Mouse (Mus musculus) lung, postnatal 10 days (tissue): ENCODE measurements around the gene Tgfb2.

Experiments
- DNase-seq: peaks from one replicate; pipeline ENCODE4 v3.0.0; 2021

Gene Tgfb2

GRCm38 (mm10) chr1:186705915-186706248 lies at the start of gene Tgfb2:
Tgfb2 (minus strand) TSS chr1:186705989.
- peak; percentile 74 for DNase-seq

DNA sequence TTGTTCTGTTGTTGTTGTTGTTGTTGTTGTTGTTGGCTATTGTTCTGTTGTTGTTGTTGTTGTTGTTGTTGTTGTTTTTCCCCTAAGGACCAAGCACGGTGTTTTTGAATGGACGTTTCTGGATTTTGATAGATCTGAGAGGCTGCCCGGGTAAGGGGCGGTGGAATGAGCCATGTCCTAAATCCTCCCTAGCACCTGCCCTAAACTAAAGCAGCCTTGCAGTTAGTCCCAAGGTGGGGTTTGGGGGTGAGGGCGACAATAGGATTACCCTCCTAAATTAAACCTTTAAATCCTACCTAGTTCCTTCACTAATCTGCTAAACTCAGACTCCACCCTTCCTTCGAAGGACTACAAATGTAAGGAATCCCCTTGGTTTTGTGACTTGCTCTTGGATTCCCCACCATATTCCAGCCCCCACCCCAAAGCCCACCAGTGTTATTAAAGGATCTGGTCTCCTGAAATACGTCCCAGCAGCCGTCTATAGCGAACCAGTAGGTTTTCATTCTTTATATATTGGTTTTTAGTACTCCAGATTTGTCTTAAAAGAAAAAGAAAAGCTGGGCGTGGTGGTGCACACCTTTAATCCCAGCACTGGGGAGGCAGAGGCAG lies 44.0 kb upstream of the Tgfb2 start:
- peak; percentile 4 for DNase-seq

GRCm38 (mm10) chr1:186748724-186749653 lies 43.2 kb upstream of the Tgfb2 start, which contains the start of gene Rrp15:
Rrp15 (minus strand) TSS chr1:186749358.
- peak; percentile 91 for DNase-seq

DNA sequence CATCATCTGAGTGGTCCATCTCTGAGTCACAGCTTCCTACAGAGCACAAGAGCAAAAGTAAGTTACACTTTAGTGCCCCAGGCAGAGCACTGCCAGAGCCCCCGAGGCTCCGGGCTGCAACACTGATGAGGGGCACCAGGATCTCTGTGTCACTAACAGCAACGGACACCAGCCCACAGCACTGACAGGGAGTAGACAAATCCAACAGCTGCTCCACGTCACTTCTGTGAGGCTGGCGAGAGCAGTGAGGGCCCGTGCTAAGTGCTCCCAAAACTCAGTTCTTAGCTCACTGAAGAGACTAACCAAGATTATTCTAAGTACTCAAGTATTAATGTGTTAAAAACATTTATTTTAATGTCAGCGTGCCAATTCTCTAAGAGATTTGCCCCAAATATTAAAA lies 34.0 kb upstream of the Tgfb2 start:
- DNase-seq, result no peak

DNA sequence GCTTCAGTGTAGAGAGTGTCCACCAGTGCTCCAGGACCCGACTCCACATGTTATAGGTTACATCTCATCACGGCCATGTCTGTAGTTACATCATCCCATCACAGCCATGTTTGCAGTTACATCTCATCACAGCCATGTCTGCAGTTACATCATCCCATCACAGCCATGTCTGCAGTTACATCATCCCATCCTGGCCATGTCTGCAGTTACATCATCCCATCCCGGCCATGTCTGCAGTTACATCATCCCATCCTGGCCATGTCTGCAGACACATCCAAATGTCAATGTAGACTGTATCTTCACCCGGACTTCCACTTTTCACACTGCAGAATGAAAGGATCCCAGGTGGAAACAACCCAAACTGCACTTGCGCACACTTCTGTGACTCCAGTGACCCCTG lies 29.7 kb upstream of the Tgfb2 start:
- DNase-seq, result no peak

DNA sequence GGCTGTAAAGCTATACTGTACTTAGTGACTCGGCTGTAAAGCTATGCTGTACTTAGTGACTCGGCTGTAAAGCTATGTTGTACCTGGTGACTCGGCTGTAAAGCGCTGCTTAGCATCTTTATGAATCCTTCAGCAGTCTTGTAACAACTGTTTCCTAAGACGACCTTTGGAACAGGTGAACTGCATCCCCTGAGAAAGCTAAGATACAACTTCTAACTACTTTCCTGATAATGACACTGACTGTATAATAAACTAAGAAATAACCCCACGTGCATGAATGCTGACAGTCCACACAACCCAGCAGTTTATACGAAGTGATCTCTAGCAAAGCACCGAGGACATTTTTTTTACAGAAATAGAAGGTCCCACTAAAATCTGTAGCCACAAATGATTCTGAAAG lies 27.3 kb upstream of the Tgfb2 start:
- no peak for DNase-seq

DNA sequence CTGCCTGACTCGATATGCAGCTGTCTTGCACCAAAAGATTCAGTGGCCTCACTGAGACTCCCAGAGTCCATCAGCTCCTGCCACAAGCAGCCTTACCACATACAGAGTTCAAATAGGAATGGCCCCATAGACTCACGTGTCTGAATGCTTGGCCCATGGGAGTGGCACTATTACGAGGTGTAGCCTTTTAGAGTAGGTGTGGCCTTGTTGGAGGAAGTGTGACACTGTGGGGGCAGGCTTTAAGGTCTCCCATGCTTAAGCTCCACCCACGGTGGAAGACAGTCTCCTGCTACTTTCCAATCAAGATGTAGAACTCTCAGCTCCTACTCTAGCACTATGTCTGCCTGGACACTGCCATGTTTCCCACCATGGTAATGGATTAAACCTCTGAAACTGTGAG lies 23.0 kb upstream of the Tgfb2 start:
- DNase-seq, result no peak

DNA sequence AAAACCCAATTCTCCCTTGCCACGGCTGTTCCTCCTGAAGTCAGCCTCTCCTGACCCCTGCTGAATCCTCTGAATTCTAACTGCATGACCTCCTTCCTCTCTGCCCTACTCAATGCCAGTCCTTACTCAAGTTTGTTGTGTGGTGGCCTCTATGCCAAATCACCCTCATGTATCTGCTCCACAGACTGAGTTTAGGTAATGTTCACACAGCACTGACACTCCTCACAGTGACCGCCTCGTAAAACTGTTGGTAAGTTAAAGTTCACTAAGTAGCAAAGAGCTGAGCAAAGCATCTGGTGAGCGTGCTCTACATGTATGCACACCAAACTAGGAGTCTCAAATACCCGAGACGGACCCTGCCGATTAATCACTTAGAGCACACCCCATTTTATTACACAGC lies 20.3 kb upstream of the Tgfb2 start:
- no peak for DNase-seq

DNA sequence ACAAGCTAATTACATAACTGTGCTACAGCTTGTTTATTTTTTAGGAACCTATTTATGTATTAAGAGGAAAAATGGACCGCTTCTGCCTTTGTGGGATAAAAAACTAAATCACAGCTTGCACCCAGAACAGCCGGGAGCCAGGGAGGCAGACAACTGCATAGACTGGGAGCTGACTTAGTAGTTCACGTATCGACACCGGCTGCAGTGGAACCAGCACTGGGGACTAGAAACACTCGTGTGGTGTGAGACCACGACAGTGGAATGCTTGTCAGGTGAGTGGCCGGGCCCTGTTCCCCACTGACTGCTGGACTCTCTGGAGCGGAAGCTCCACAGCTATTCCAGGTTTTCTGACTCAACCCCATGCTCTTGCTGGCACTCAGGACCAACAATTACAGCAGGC lies 16.5 kb upstream of the Tgfb2 start:
- DNase-seq, result no peak

- peak; percentile 89 for DNase-seq
Measured at GRCm38 (mm10) chr1:186721846-186722245, 16.1 kb upstream of the Tgfb2 start.

DNA sequence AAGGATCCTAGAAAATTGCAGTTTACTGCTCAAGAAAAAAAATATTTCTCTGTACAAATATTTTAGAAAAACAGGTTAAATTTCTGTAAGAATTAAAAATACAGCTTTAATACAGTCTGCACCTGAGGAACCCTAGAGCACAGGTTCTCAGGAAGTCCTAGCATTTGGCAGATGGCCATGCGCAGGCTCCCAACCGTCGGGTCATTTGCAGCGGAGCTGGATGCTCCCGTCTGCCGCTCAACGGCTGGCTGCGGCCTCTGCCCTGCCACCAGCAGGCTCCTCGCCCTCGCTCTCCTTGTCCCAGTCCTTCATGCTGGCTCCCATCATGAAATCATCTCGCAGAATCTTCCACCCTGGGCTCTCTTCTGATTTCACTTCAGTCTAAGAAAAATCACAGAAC lies 15.4 kb upstream of the Tgfb2 start:
- DNase-seq, result no peak

GRCm38 (mm10) chr1:186719708-186720107 lies 13.9 kb upstream of the Tgfb2 start:
- no peak for DNase-seq

DNA sequence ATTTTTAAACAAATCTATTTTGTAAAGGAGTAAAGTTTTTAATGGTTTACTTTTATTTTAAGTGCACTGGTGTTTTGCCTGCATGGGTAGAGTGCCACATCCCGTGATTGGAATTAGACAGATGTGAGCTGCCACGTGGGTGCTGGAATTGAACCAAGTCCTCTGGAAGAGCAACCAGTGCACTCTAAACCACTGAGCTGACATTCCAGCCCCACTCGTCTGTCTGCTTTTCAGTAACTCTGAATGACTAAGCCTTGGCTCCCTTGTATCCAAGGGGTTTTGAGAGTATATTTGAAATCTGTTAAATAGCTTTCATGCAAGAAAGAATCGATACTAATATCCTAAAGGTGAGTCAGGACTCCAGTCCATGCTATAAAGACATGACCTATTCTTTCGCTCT lies 13.1 kb upstream of the Tgfb2 start:
- DNase-seq, result no peak

GRCm38 (mm10) chr1:186714980-186715896 lies 9.4 kb upstream of the Tgfb2 start:
- peak; percentile 81 for DNase-seq

- no peak for DNase-seq
Measured at GRCm38 (mm10) chr1:186714215-186714614, 8.4 kb upstream of the Tgfb2 start.

DNA sequence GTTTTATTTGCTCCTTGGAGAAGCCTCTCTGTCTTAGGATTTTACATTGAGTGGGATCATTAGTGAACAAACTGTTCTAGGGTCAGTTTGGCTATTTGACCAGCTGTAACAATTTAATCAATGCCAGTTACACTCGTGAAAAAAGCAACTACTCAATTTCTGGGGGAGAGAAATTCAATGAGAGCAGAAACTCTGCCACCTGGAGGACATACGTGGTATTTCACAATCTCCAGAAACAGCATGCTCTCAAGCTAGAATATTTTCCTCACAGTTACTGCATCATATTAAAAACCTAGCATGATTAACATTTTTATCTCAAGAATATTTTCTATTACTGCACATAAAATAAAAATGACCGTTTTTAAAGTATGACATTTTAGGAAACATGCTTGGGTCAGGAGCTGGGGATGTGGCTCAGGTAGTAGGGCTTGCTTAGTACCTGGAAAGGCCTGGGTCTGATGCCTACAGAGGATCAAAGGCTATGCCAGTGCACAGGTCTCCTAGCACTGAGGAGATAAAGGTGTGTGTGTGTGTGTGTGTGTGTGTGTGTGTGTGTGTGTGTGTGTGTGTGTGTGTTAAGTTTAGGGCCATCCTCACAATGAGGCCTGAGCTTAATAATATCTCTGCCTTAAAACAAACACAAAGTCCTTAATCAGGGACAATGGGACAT lies 7.1 kb upstream of the Tgfb2 start:
- DNase-seq, result peak; percentile 72

DNA sequence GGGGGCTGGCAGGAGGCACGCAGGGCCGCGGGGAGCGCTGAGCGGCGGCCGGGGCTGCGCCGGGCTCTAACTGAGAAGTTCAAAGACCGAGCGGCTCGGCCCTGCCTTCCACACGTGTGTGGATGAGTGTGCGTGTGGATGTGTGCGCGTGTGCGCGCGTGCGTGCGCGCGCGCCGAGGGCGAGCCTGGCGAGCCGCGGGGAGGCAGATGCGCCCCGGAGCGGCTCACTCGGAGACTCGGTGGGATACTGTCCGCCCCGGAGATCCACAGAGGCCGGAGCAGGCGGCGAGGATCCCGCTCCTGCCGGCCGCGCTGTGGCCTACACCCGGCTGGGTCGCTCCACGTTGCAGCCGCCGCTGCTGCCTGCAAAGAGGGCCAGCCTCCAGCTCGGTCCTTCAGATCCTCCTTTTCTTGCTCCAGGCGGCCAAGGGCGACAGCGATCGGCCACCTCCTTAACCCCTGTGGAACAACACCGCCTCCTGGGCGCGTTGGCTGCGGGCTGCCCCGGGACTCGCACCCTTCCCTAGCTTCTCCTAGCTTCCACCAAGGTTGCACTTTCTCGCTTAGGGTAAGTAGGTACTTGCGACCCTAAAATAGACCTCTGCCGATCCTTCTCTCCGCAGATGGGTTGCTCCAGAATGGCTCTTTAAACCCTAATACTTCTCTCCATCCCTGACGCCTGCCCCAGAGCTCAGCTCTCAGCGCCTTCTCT lies 430 bp downstream of the Tgfb2 start:
- peak; percentile 84 for DNase-seq

- peak; percentile 48 for DNase-seq
Measured at GRCm38 (mm10) chr1:186703980-186704701, 1.6 kb downstream of the Tgfb2 start.

- DNase-seq, result peak; percentile 39
Measured at GRCm38 (mm10) chr1:186703256-186703979, 2.4 kb downstream of the Tgfb2 start.

GRCm38 (mm10) chr1:186702391-186703255 lies 3.2 kb downstream of the Tgfb2 start:
- peak; percentile 47 for DNase-seq
